In the genomic region with DNA sequence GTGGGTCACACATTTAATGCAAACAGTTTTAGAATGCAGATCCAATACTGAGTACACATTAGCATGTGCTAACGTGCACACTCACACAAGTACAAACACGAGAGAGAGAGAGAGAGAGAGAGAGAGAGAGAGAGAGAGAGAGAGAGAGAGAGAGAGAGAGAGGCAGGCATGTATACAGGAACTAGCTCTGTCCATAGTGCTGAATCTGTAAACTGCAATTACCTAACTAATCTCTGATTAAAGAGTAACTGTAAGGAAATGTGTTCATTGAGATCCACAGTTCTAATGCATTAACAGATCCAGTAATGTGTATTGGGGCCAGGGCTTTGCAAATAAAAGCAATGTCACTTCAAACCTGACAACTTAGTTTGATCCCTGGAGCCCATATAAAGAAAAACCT, we compare ENCODE assay signal across 23 mouse cellular contexts. TPM values are rescaled to one million over a fixed set of nuclear protein-coding genes. Genes with fewer than 3 reads are reported as not detected.
"Had no signal": no experiment of that assay in that cellular context is flagged by ENCODE, and none has a peak within 500 bp of the region (broad histone marks: within the 10 kb centered on the region; RNA-seq: fewer than 3 reads in every experiment).

No protein-coding gene starts in this region.

- H3K27me3 ChIP-seq: limb, embryonic 15.5 days; lung, embryonic 15.5 days had no signal

- H3K9ac ChIP-seq: limb, embryonic 15.5 days; liver, embryonic 14.5 days; liver, postnatal 0 days; lung, embryonic 15.5 days had no signal

- H3K27ac ChIP-seq: limb, embryonic 15.5 days; liver, embryonic 14.5 days; lung, embryonic 15.5 days had no signal

- ATAC-seq: liver, postnatal 0 days had no signal

- H3K4me1 ChIP-seq: limb, embryonic 15.5 days; lung, embryonic 15.5 days had no signal

- H3K9me3 ChIP-seq: limb, embryonic 15.5 days; lung, embryonic 15.5 days had no signal

- H3K4me3 ChIP-seq: limb, embryonic 15.5 days; lung, embryonic 15.5 days had no signal

- H3K4me2 ChIP-seq: limb, embryonic 15.5 days; liver, embryonic 11.5 days; lung, embryonic 15.5 days; midbrain, embryonic 11.5 days had no signal

- DNase-seq: kidney, adult 18-20 months; kidney, postnatal 10 days; kidney, postnatal 4 days; liver, postnatal 0 days; lung, postnatal 14 days; lung, postnatal 4 days; midbrain, embryonic 14.5 days; thymus, adult 18-20 months; thymus, postnatal 36 days had no signal

- H3K36me3 ChIP-seq: limb, embryonic 15.5 days; lung, embryonic 15.5 days had no signal

RNA-seq across cellular contexts. Expression of gene Hmgb4, which starts 15.6 kb away (rescaled TPM):
- polyA plus RNA-seq: kidney, embryonic 14.5 days; limb, embryonic 11.5 days; limb, embryonic 15.5 days; liver, embryonic 11.5 days; liver, embryonic 14.5 days; liver, postnatal 0 days; lung, embryonic 15.5 days; midbrain, embryonic 11.5 days; midbrain, embryonic 14.5 days; midbrain, postnatal 0 days; neural tube, embryonic 11.5 days; neural tube, embryonic 14.5 days; small intestine, adult 2 months; spleen, adult 2 months; stomach, embryonic 16.5 days; urinary bladder, adult 2 months had no signal
